Mouse (Mus musculus) cerebellum, adult 2 months (tissue): ENCODE data around the gene Pde7b. TPM values are rescaled to one million over a fixed set of nuclear protein-coding genes. Genes with fewer than 3 reads are reported as not detected.

Experiments used
- DNase-seq, 2 experiments: peaks; one replicate each; pipeline ENCODE4 v3.0.0; 2021
- H3K27ac ChIP-seq: fragments of 200-500 bp; 2 replicates; pipeline ENCODE4 v1.5.1; 2012; ENCODE audit warnings: low read length, control low read depth, inconsistent platforms; ENCODE audit not compliant: insufficient read depth
- H3K27me3 ChIP-seq: fragments of 200-500 bp; 2 replicates; pipeline ENCODE4 v1.6.1; 2012; ENCODE audit warnings: inconsistent platforms, mild to moderate bottlenecking, low read length, moderate library complexity; ENCODE audit not compliant: control insufficient read depth, insufficient read depth
- H3K4me1 ChIP-seq: fragments of 200-500 bp; 2 replicates; pipeline ENCODE4 v1.6.1; 2011; ENCODE audit warnings: low read length; ENCODE audit not compliant: control insufficient read depth, insufficient read depth
- H3K4me3 ChIP-seq: fragments of 200-500 bp; replicated peaks from 2 replicates; pipeline ENCODE3; 2011; ENCODE audit warnings: mild to moderate bottlenecking, low read depth, low read length, control low read depth; ENCODE audit not compliant: insufficient read depth
- CTCF ChIP-seq: fragments of 200-500 bp; IDR thresholded peaks from 2 replicates; pipeline ENCODE4 v1.5.1; 2011; ENCODE audit warnings: low read depth, mild to moderate bottlenecking, control low read depth, low read length, moderate library complexity, borderline replicate concordance; ENCODE audit not compliant: insufficient read depth
- POLR2A ChIP-seq: fragments of 200-500 bp; IDR thresholded peaks from 2 replicates; pipeline ENCODE4 v1.6.1; 2011; ENCODE audit warnings: low read length, control low read depth, borderline replicate concordance; ENCODE audit not compliant: insufficient read depth
- WGBS: fragments of 180-500 bp; shearing (Covaris S2); methylation state at CpG from one replicate; pipeline ENCODE4 v1.1.7; 2018; 5-methylcytosine and 5-hydroxymethylcytosine counted together
- polyA plus RNA-seq: library from polyadenylated mRNA; depleted of rRNA; stranded (reverse); fragments of >200 nt; gene quantifications from 2 replicates; pipeline ENCODE4 v1.2.3, GENCODE M21; 2012

Gene Pde7b
- polyA plus RNA-seq, 1 experiment: 8.5 TPM

GRCm38 (mm10) chr10:20672591-20672990 lies 52.3 kb downstream of the Pde7b start:
- TF ChIP-seq POLR2A (no peak), CTCF (no peak)
- H3K27me3 ChIP-seq: no peaks in the 10 kb centered on the region
- H3K4me3 ChIP-seq: no peak overlapping the region
- peaks cover 3% of the 10 kb centered on the region; the same call in 1 of the 2 replicates for H3K4me1 ChIP-seq
- H3K27ac ChIP-seq: no peak overlapping the region
- no peak for DNase-seq
- whole genome bisulfite sequencing: 79% methylated on average over 11 of the region's 11 CpGs

GRCm38 (mm10) chr10:20671621-20672020 lies 53.3 kb downstream of the Pde7b start:
- peaks cover 3% of the 10 kb centered on the region; the same call in 1 of the 2 replicates for H3K4me1 ChIP-seq
- H3K4me3 ChIP-seq: no peak overlapping the region
- H3K27ac ChIP-seq: no peak overlapping the region
- H3K27me3 ChIP-seq: no peaks in the 10 kb centered on the region
- no peak for DNase-seq
- 42% methylated on average over 5 of the region's 5 CpGs for WGBS
- no peak for TF ChIP-seq CTCF
- TF ChIP-seq POLR2A: no peak

DNA sequence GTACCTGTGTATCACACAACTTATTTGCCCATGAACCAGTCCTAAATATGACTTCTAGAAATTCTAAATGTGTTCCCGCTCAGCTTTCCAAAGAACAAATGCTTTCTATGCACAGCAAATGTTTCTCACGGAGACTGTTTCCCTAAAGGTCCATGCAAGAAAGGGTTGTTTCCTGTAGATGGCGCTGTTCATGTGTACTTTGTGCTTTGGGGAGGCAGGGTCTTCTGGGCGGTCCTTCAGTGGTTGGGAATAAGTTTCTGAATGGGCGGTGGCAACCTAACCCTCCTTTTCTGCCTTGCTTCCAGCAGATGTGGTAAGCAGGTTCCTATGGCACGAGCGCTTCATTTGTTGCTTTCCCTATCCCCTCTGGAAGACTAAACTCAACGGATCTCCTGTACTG lies 54.3 kb downstream of the Pde7b start:
- H3K27me3 ChIP-seq: no peaks in the 10 kb centered on the region
- H3K27ac ChIP-seq: no peak overlapping the region
- 83% methylated on average over 8 of the region's 8 CpGs for WGBS
- no peak overlapping the region for H3K4me3 ChIP-seq
- no peak for DNase-seq
- TF ChIP-seq POLR2A (no peak), CTCF (no peak)
- peaks cover 3% of the 10 kb centered on the region; the same call in 1 of the 2 replicates for H3K4me1 ChIP-seq

DNA sequence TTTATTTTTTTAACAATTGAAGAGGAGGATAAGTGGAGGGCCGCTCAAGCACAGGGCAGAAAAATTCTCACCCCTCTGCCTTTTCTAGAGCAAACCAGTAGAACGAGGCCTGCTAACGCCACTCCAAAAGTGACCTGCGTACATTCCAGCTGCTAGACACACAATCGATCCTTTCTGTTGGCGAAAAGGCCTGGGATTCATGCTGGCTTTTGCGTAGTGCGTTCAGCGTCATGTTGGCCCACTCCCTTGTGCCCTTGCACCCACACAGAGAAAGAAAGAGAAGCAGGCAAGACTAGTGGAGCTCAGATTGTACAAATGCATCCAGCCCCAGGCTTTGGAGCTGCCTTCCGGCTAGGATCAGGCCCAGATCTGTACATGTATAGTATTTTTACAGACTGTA lies 55.4 kb downstream of the Pde7b start:
- H3K27me3 ChIP-seq: no peaks in the 10 kb centered on the region
- no peak overlapping the region for H3K27ac ChIP-seq
- no peak for DNase-seq
- WGBS: 55% methylated on average over 10 of the region's 10 CpGs
- no peak overlapping the region for H3K4me3 ChIP-seq
- TF ChIP-seq CTCF (no peak), POLR2A (no peak)
- H3K4me1 ChIP-seq: no peaks in the 10 kb centered on the region

GRCm38 (mm10) chr10:20668577-20668976 lies 56.3 kb downstream of the Pde7b start:
- no peak for DNase-seq
- WGBS: 48% methylated on average over 4 of the region's 4 CpGs
- H3K27ac ChIP-seq: no peak overlapping the region
- no peak overlapping the region for H3K4me3 ChIP-seq
- no peaks in the 10 kb centered on the region for H3K4me1 ChIP-seq
- no peak for TF ChIP-seq CTCF
- no peak for TF ChIP-seq POLR2A
- H3K27me3 ChIP-seq: no peaks in the 10 kb centered on the region

GRCm38 (mm10) chr10:20666655-20667054 lies 58.2 kb downstream of the Pde7b start:
- TF ChIP-seq CTCF (no peak), POLR2A (no peak)
- 76% methylated on average over 2 of the region's 2 CpGs for WGBS
- H3K27ac ChIP-seq: no peak overlapping the region
- H3K4me1 ChIP-seq: no peaks in the 10 kb centered on the region
- no peak for DNase-seq
- no peak overlapping the region for H3K4me3 ChIP-seq
- H3K27me3 ChIP-seq: no peaks in the 10 kb centered on the region

GRCm38 (mm10) chr10:20662951-20663350 lies 61.9 kb downstream of the Pde7b start:
- no peak for DNase-seq
- H3K27ac ChIP-seq: no peak overlapping the region
- WGBS: 85% methylated on average over 7 of the region's 7 CpGs
- TF ChIP-seq CTCF (no peak), POLR2A (no peak)
- H3K4me1 ChIP-seq: no peaks in the 10 kb centered on the region
- no peak overlapping the region for H3K4me3 ChIP-seq
- H3K27me3 ChIP-seq: no peaks in the 10 kb centered on the region

DNA sequence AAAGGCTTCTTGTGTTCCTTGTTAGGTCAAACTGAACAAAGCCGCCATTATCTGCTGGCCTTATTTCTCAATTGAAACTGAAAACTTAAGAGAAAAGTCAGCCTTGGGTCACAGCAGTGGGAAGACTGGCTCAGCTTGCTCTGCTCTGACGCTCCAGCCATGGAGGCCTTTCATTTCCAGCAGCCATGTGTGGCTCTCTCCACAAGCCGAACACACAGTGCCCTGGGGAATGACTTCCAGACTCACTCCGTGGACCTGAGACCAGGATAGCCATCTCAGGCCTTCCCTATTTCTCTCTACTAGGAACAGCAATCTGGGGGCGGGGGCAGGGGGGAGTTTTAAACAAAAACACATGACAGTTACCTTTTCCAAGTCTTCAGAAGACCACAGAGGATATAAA lies 63.2 kb downstream of the Pde7b start:
- no peak for TF ChIP-seq POLR2A
- TF ChIP-seq CTCF: no peak
- WGBS: 74% methylated on average over 5 of the region's 5 CpGs
- DNase-seq: no peak
- H3K4me1 ChIP-seq: no peaks in the 10 kb centered on the region
- no peaks in the 10 kb centered on the region for H3K27me3 ChIP-seq
- H3K4me3 ChIP-seq: no peak overlapping the region
- H3K27ac ChIP-seq: no peak overlapping the region
